Mouse (Mus musculus): ENCODE data around the gene Rcc1l. TPM values are rescaled to one million over a fixed set of nuclear protein-coding genes. Genes with fewer than 3 reads are reported as not detected.
A peak's percentile ranks its signal among the peaks of the same experiment; 100 is the strongest.

The Rcc1l gene
- polyA plus RNA-seq, 1 experiment from 2014 or later: 21.0 TPM

DNA sequence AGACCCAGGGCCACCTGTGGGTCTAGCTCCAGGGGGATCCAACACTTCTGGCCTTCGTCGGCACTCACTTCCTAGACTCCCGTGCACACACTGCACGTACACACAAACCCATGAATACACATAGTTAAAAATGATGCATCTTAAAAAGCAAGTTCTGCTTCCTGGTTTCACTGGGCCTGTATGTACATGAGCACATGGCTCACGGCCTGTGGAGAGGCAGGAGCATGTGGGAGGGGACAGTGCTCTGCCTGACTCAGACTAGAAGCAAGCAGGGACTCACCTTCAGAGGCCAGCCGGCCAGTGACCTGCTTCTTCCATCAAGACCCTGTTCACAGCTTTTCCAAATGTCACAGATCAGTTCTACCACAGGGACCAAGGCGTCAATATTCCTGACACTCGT lies 17.1 kb upstream of the Rcc1l start:
- no peak for ATAC-seq (replicated peaks; ENCODE audit: insufficient number of reproducible peaks, low FRiP score, low TSS enrichment)
- H3K4me2 ChIP-seq: no peak overlapping the region
- WGBS (ENCODE audit: insufficient replicate concordance): 78% methylated on average over 8 of the region's 8 CpGs

GRCm38 (mm10) chr5:134188571-134188970 lies 12.0 kb upstream of the Rcc1l start:
- Histone ChIP-seq H3K4me2 (no peak overlapping the region), H3K9ac (ENCODE audit: low read depth, low read length) (no peak overlapping the region), H3K4me3 (ENCODE audit: low read depth, low read length) (no peak overlapping the region), H3K4me1 (ENCODE audit: control insufficient read depth, insufficient read depth, low read length) (peaks cover under 1% of the 10 kb centered on the region; the same call in 1 of the 2 replicates), H3K27me3 (ENCODE audit: control insufficient read depth, insufficient read depth, low read length) (no peaks in the 10 kb centered on the region), H3K36me3 (ENCODE audit: control insufficient read depth, insufficient read depth, low read length) (no peaks in the 10 kb centered on the region), H3K27ac (ENCODE audit: low read depth, low read length) (no peak overlapping the region), H3K9me3 (replicated peaks; ENCODE audit: control insufficient read depth, low read length) (no peaks in the 10 kb centered on the region)
- 91% methylated on average over 7 of the region's 7 CpGs for WGBS (ENCODE audit: insufficient replicate concordance)
- no peak for ATAC-seq (replicated peaks; ENCODE audit: insufficient number of reproducible peaks, low FRiP score, low TSS enrichment)

More for the DNA sequence above, 17.1 kb upstream of the Rcc1l start:
- H3K4me3 ChIP-seq (ENCODE audit: low read depth, low read length): no peak overlapping the region
- H3K27me3 ChIP-seq (ENCODE audit: control insufficient read depth, insufficient read depth, low read length): no peaks in the 10 kb centered on the region
- H3K9ac ChIP-seq (ENCODE audit: low read depth, low read length): no peak overlapping the region
- peaks cover 6% of the 10 kb centered on the region; the same call in 1 of the 2 replicates for H3K36me3 ChIP-seq (ENCODE audit: control insufficient read depth, insufficient read depth, low read length)
- H3K4me1 ChIP-seq (ENCODE audit: control insufficient read depth, insufficient read depth, low read length): no peaks in the 10 kb centered on the region
- no peak overlapping the region for H3K27ac ChIP-seq (ENCODE audit: low read depth, low read length)
- H3K9me3 ChIP-seq (replicated peaks; ENCODE audit: control insufficient read depth, low read length): no peaks in the 10 kb centered on the region

DNA sequence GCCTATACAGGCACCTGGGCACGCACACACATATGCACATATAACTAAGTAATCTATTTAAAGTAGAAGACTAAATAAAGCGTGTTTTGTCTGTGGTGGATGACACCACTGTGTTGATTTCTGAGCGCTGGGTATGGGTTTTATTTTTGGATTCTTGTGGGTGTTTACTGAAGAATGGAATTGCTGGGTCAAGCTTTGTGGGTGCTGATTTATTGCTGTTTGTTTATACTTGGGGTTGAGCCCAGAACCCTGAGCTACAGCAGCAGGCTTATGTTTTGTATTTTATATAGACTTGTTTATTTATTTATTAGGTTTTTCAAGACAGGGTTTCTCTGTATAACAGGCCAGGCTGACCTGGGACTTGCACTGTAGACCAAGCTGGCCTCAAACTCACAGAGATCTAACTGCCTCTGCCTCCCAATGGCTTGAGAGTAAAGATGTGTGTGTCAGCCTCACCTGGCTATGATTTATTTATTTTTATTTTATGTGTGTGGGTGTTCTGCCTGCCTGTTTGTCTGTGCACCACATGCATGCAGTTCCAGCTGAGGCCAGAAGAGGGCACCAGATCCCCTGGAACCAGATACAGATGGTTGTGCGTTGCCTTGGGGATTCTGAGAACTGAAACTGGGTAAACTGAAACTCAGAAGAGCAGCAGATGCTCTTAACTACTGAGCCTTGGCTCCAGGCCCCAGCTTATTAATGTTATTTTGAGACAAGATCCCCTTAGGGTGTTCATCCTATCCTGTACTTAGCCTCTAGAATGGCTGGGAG lies 10.6 kb upstream of the Rcc1l start:
- no peak overlapping the region for H3K9ac ChIP-seq (ENCODE audit: low read depth, low read length)
- no peak for ATAC-seq (replicated peaks; ENCODE audit: insufficient number of reproducible peaks, low FRiP score, low TSS enrichment)

DNA sequence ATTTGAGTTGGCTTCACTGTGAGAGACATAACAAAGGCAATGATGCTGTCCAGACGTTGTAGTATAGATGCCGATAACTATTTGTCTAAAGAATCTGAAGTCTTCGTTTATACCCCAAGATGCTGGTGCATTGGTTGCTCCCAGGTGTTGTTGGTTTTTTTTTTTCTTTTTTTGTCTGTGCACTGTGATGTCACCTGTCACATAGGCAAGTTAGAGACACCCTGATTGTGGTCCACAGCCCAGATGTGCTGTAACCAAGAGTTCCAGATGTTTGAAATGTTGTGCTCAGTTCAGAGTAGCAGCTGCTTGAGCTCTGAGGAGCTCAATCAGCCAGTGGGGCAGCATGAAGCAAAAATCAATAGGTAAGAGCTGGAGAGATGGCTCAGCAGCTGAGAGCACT lies 9.5 kb upstream of the Rcc1l start:
- Histone ChIP-seq H3K27ac (ENCODE audit: low read depth, low read length) (no peak overlapping the region), H3K9ac (ENCODE audit: low read depth, low read length) (no peak overlapping the region), H3K36me3 (ENCODE audit: control insufficient read depth, insufficient read depth, low read length) (no peaks in the 10 kb centered on the region), H3K9me3 (replicated peaks; ENCODE audit: control insufficient read depth, low read length) (no peaks in the 10 kb centered on the region), H3K4me2 (no peak overlapping the region), H3K27me3 (ENCODE audit: control insufficient read depth, insufficient read depth, low read length) (no peaks in the 10 kb centered on the region), H3K4me3 (ENCODE audit: low read depth, low read length) (no peak overlapping the region), H3K4me1 (ENCODE audit: control insufficient read depth, insufficient read depth, low read length) (peaks cover 10% of the 10 kb centered on the region; the same call in 1 of the 2 replicates)
- no peak for ATAC-seq (replicated peaks; ENCODE audit: insufficient number of reproducible peaks, low FRiP score, low TSS enrichment)
- 89% methylated on average over 3 of the region's 3 CpGs for WGBS (ENCODE audit: insufficient replicate concordance)

More for the DNA sequence above, 10.6 kb upstream of the Rcc1l start:
- H3K27ac ChIP-seq (ENCODE audit: low read depth, low read length): no peak overlapping the region
- H3K4me1 ChIP-seq (ENCODE audit: control insufficient read depth, insufficient read depth, low read length): peaks cover 10% of the 10 kb centered on the region; the same call in 1 of the 2 replicates
- 75% methylated on average over 4 of the region's 4 CpGs for WGBS (ENCODE audit: insufficient replicate concordance)
- no peaks in the 10 kb centered on the region for H3K27me3 ChIP-seq (ENCODE audit: control insufficient read depth, insufficient read depth, low read length)
- no peak overlapping the region for H3K4me3 ChIP-seq (ENCODE audit: low read depth, low read length)
- H3K4me2 ChIP-seq: no peak overlapping the region
- H3K36me3 ChIP-seq (ENCODE audit: control insufficient read depth, insufficient read depth, low read length): no peaks in the 10 kb centered on the region
- no peaks in the 10 kb centered on the region for H3K9me3 ChIP-seq (replicated peaks; ENCODE audit: control insufficient read depth, low read length)

DNA sequence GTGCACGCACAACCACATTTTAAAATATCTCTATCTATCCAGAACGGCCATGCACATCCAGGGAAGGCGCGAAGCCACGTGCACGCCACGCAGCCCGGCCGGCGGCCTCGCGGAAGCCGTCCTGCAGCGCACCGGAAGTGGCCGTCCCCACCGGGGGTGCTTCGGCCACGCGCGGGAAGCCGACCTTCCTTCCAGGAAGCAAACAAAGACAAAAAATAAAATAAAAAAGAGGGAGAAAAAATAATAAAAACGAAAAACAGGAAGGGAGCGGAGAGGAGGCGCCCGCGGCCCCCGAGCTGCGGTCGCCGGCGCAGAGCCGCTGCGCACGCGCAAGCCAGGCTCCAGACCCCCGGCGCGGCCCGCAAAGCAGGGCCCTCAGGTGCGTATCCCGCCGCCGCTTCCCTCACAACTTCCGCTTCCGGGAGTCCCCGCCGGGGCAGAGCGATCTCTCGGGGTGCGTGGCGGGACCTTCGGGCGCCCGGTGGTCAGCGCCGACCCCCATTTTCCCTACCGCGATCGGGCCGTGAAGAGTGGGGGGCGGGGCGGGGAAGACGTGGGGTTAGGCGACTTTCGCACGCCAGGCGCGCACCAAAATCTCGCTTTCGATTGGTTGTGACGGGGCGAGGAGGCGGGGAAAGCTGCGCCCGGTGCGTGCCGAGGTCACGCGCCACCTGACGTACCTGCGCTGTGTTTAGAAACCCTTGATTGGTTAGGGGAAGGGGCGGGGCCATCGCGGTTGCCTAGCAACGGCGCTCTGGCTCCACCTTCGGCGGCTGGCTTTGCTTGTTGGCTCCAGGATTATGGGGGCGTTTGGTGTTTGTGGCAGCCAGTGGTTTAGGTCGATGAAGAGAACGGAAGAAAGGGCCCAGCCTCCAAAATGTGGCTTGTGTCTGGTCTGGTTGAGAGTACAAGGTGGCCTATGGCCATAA lies 7.6 kb upstream of the Rcc1l start, which contains the start of gene Gtf2ird2:
Gene Gtf2ird2, plus strand, starts transcription at position 140 of the 929 bp plus-strand sequence.
- Histone ChIP-seq H3K9me3 (replicated peaks; ENCODE audit: control insufficient read depth, low read length) (no peaks in the 10 kb centered on the region), H3K4me1 (ENCODE audit: control insufficient read depth, insufficient read depth, low read length) (peaks cover 10% of the 10 kb centered on the region; the same call in 1 of the 2 replicates)
- peak; percentile 97 for ATAC-seq (replicated peaks; ENCODE audit: insufficient number of reproducible peaks, low FRiP score, low TSS enrichment)

DNA sequence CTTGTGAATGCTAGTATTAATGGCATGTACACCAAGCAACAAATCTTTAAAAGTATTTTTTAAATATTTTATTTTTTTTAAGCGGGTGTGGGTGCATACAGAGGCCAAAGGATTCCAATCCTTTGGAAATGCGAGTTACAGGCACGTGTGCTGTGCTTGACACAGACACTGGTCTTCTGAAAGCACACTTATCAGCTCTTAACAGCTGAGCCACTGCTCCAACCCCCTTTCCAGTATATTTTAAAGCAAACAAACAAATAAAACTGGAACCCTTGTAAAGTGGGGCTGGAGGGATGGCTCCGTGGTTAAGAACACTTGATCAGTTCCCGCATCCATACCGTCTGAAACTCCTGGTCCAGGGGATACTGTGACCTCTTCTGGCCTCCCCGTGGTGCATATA lies 6.6 kb upstream of the Rcc1l start:
- Histone ChIP-seq H3K4me3 (ENCODE audit: low read depth, low read length) (peak overlapping the region; percentile 78), H3K4me1 (ENCODE audit: control insufficient read depth, insufficient read depth, low read length) (peaks cover 10% of the 10 kb centered on the region; the same call in 1 of the 2 replicates), H3K36me3 (ENCODE audit: control insufficient read depth, insufficient read depth, low read length) (no peaks in the 10 kb centered on the region), H3K27me3 (ENCODE audit: control insufficient read depth, insufficient read depth, low read length) (no peaks in the 10 kb centered on the region), H3K9ac (ENCODE audit: low read depth, low read length) (peak overlapping the region; percentile 94), H3K4me2 (peak overlapping the region; percentile 87), H3K9me3 (replicated peaks; ENCODE audit: control insufficient read depth, low read length) (no peaks in the 10 kb centered on the region), H3K27ac (ENCODE audit: low read depth, low read length) (peak overlapping the region; percentile 94; the same call in 1 of the 2 replicates)
- no peak for ATAC-seq (replicated peaks; ENCODE audit: insufficient number of reproducible peaks, low FRiP score, low TSS enrichment)
- WGBS (ENCODE audit: insufficient replicate concordance): 48% methylated on average over 7 of the region's 7 CpGs

More for the DNA sequence above, 7.6 kb upstream of the Rcc1l start, which contains the start of gene Gtf2ird2:
- peak within 1 kb of the TSS; percentile 87 for H3K4me2 ChIP-seq
- H3K27ac ChIP-seq (ENCODE audit: low read depth, low read length): peak within 1 kb of the TSS; percentile 94
- peak within 1 kb of the TSS; percentile 94 for H3K9ac ChIP-seq (ENCODE audit: low read depth, low read length)
- no peaks in the 10 kb centered on the region for H3K27me3 ChIP-seq (ENCODE audit: control insufficient read depth, insufficient read depth, low read length)
- under 1% methylated on average over 92 of the region's 92 CpGs for WGBS (ENCODE audit: insufficient replicate concordance)
- H3K4me3 ChIP-seq (ENCODE audit: low read depth, low read length): peak within 1 kb of the TSS; percentile 78
- H3K36me3 ChIP-seq (ENCODE audit: control insufficient read depth, insufficient read depth, low read length): no peaks in the 10 kb centered on the region

DNA sequence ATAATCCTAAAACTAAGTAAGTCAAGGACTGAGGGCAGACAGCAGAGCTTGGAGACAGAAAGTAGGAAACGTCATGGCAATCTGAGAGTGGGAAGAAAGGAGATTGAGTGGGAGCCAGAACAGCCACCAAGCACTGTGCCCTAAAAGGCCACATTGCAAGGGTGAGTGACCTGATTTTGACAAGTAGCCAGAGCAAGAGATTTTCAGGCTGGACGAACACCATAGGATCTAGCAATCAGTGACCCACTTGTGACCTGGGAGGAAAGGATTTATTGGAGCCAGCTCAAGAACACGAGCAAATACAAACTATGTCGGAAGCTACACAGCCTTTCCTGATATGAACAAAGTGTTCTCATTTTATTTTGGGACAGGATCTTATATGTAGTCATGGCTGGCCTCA lies 6.2 kb upstream of the Rcc1l start:
- H3K27ac ChIP-seq (ENCODE audit: low read depth, low read length): peak overlapping the region; percentile 94; the same call in 1 of the 2 replicates
- H3K4me1 ChIP-seq (ENCODE audit: control insufficient read depth, insufficient read depth, low read length): peaks cover 10% of the 10 kb centered on the region; the same call in 1 of the 2 replicates
- ATAC-seq (replicated peaks; ENCODE audit: insufficient number of reproducible peaks, low FRiP score, low TSS enrichment): no peak
- WGBS (ENCODE audit: insufficient replicate concordance): 72% methylated on average over 4 of the region's 4 CpGs
- H3K9me3 ChIP-seq (replicated peaks; ENCODE audit: control insufficient read depth, low read length): no peaks in the 10 kb centered on the region
- H3K27me3 ChIP-seq (ENCODE audit: control insufficient read depth, insufficient read depth, low read length): no peaks in the 10 kb centered on the region
- H3K9ac ChIP-seq (ENCODE audit: low read depth, low read length): peak overlapping the region; percentile 94; the same call in 1 of the 2 replicates
- no peak overlapping the region for H3K4me3 ChIP-seq (ENCODE audit: low read depth, low read length)
- H3K4me2 ChIP-seq: peak overlapping the region; percentile 87
- H3K36me3 ChIP-seq (ENCODE audit: control insufficient read depth, insufficient read depth, low read length): no peaks in the 10 kb centered on the region

DNA sequence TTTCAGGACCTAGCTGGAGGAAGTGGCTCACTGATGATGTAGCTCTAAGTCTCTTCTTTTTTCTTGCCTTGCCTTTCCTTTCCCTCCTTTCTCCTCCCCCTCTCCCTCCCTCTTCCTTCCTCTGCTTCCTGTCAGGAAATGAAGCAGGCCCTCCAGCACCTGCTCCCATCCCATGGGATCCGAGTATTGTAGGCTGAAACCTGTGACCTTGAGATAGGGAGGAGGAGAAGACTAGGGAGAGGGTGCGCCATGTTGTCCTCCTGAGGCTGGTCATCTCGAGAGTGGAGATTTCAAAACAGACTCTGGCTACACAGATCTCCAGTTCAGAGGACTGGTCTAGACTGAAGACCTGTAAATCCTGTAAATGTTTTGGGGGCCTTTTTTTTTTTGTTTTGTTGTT lies 5.6 kb upstream of the Rcc1l start:
- no peaks in the 10 kb centered on the region for H3K27me3 ChIP-seq (ENCODE audit: control insufficient read depth, insufficient read depth, low read length)
- WGBS (ENCODE audit: insufficient replicate concordance): 55% methylated on average over 3 of the region's 3 CpGs
- ATAC-seq (replicated peaks; ENCODE audit: insufficient number of reproducible peaks, low FRiP score, low TSS enrichment): no peak
- no peaks in the 10 kb centered on the region for H3K36me3 ChIP-seq (ENCODE audit: control insufficient read depth, insufficient read depth, low read length)
- H3K9ac ChIP-seq (ENCODE audit: low read depth, low read length): no peak overlapping the region
- no peak overlapping the region for H3K4me2 ChIP-seq
- no peak overlapping the region for H3K27ac ChIP-seq (ENCODE audit: low read depth, low read length)
- no peaks in the 10 kb centered on the region for H3K9me3 ChIP-seq (replicated peaks; ENCODE audit: control insufficient read depth, low read length)
- no peak overlapping the region for H3K4me3 ChIP-seq (ENCODE audit: low read depth, low read length)
- peaks cover 10% of the 10 kb centered on the region; the same call in 1 of the 2 replicates for H3K4me1 ChIP-seq (ENCODE audit: control insufficient read depth, insufficient read depth, low read length)
